Mouse (Mus musculus): Measurements from ENCODE around the gene Lmntd1. TPM values are rescaled to one million over a fixed set of nuclear protein-coding genes. Genes with fewer than 3 reads are reported as not detected.

Gene Lmntd1
- polyA plus RNA-seq, 1 experiment from 2014 or later: 0.29 TPM

GRCm38 (mm10) chr6:145379175-145379574 lies 234.9 kb downstream of the Lmntd1 start:
- Histone ChIP-seq H3K9ac (no peak overlapping the region), H3K9me3 (ENCODE audit: low read depth, low read length) (no peaks in the 10 kb centered on the region), H3K36me3 (ENCODE audit: insufficient read depth) (no peaks in the 10 kb centered on the region), H3K4me2 (peak overlapping the region; percentile 16; the same call in 1 of the 2 replicates), H3K4me3 (ENCODE audit: low read depth, low read length) (no peak overlapping the region), H3K27ac (ENCODE audit: low read depth) (peak overlapping the region; percentile 40; the same call in 1 of the 2 replicates), H3K27me3 (ENCODE audit: insufficient read depth, low read length) (no peaks in the 10 kb centered on the region), H3K4me1 (ENCODE audit: insufficient read depth) (no peaks in the 10 kb centered on the region)
- no peak for TF ChIP-seq CTCF (IDR thresholded peaks at IDR 0.05; ENCODE audit: low read depth)
- ATAC-seq (ENCODE audit: insufficient read depth) (peak; percentile 63; the same call in 1 of the 2 replicates), DNase-seq (peak; percentile 53)
- WGBS: 31% methylated on average over 6 of the region's 6 CpGs

- no peaks in the 10 kb centered on the region for H3K9me3 ChIP-seq (ENCODE audit: low read depth, low read length)
- WGBS: 36% methylated on average over 4 of the region's 4 CpGs
- H3K36me3 ChIP-seq (ENCODE audit: insufficient read depth): no peaks in the 10 kb centered on the region
- DNase-seq (no peak), ATAC-seq (ENCODE audit: insufficient read depth) (peak; percentile 48; the same call in 1 of the 2 replicates)
- no peaks in the 10 kb centered on the region for H3K27me3 ChIP-seq (ENCODE audit: insufficient read depth, low read length)
- no peak overlapping the region for H3K27ac ChIP-seq (ENCODE audit: low read depth)
- H3K4me1 ChIP-seq (ENCODE audit: insufficient read depth): no peaks in the 10 kb centered on the region
- no peak overlapping the region for H3K4me3 ChIP-seq (ENCODE audit: low read depth, low read length)
- no peak for TF ChIP-seq CTCF (IDR thresholded peaks at IDR 0.05; ENCODE audit: low read depth)
- peak overlapping the region; percentile 16; the same call in 1 of the 2 replicates for H3K4me2 ChIP-seq
- no peak overlapping the region for H3K9ac ChIP-seq
Observed at GRCm38 (mm10) chr6:145378689-145379088, 235.4 kb downstream of the Lmntd1 start.

- Histone ChIP-seq H3K27me3 (ENCODE audit: insufficient read depth, low read length) (no peaks in the 10 kb centered on the region), H3K4me1 (ENCODE audit: insufficient read depth) (peaks cover 4% of the 10 kb centered on the region; the same call in 1 of the 2 replicates), H3K27ac (ENCODE audit: low read depth) (no peak overlapping the region), H3K9ac (no peak overlapping the region), H3K4me2 (no peak overlapping the region), H3K36me3 (ENCODE audit: insufficient read depth) (no peaks in the 10 kb centered on the region), H3K9me3 (ENCODE audit: low read depth, low read length) (no peaks in the 10 kb centered on the region), H3K4me3 (ENCODE audit: low read depth, low read length) (no peak overlapping the region)
- DNase-seq: no peak
- 54% methylated on average over 2 of the region's 2 CpGs for WGBS
- no peak for ATAC-seq (ENCODE audit: insufficient read depth)
- TF ChIP-seq CTCF (IDR thresholded peaks at IDR 0.05; ENCODE audit: low read depth): no peak
Observed at GRCm38 (mm10) chr6:145374372-145374771, 239.7 kb downstream of the Lmntd1 start.

- H3K9ac ChIP-seq: no peak overlapping the region
- no peak overlapping the region for H3K4me2 ChIP-seq
- peak; percentile 20 for DNase-seq
- no peak overlapping the region for H3K4me3 ChIP-seq (ENCODE audit: low read depth, low read length)
- no peaks in the 10 kb centered on the region for H3K27me3 ChIP-seq (ENCODE audit: insufficient read depth, low read length)
- TF ChIP-seq CTCF (IDR thresholded peaks at IDR 0.05; ENCODE audit: low read depth): no peak
- H3K36me3 ChIP-seq (ENCODE audit: insufficient read depth): no peaks in the 10 kb centered on the region
- peaks cover 5% of the 10 kb centered on the region; the same call in 1 of the 2 replicates for H3K4me1 ChIP-seq (ENCODE audit: insufficient read depth)
- no peaks in the 10 kb centered on the region for H3K9me3 ChIP-seq (ENCODE audit: low read depth, low read length)
- H3K27ac ChIP-seq (ENCODE audit: low read depth): no peak overlapping the region
- 35% methylated on average over 7 of the region's 7 CpGs for WGBS
- no peak for ATAC-seq (ENCODE audit: insufficient read depth)
Observed at GRCm38 (mm10) chr6:145373712-145374221, 240.4 kb downstream of the Lmntd1 start.

- TF ChIP-seq CTCF (IDR thresholded peaks at IDR 0.05; ENCODE audit: low read depth): peak; percentile 42; the same call in 1 of the 2 replicates
- Histone ChIP-seq H3K4me1 (ENCODE audit: insufficient read depth) (peaks cover 5% of the 10 kb centered on the region; the same call in 1 of the 2 replicates), H3K9me3 (ENCODE audit: low read depth, low read length) (no peaks in the 10 kb centered on the region), H3K9ac (no peak overlapping the region), H3K4me2 (no peak overlapping the region), H3K27me3 (ENCODE audit: insufficient read depth, low read length) (no peaks in the 10 kb centered on the region), H3K36me3 (ENCODE audit: insufficient read depth) (no peaks in the 10 kb centered on the region), H3K4me3 (ENCODE audit: low read depth, low read length) (no peak overlapping the region), H3K27ac (ENCODE audit: low read depth) (no peak overlapping the region)
- 26% methylated on average over 2 of the region's 2 CpGs for WGBS
- DNase-seq: no peak
- ATAC-seq (ENCODE audit: insufficient read depth): no peak
Observed at GRCm38 (mm10) chr6:145372066-145372465, 242.1 kb downstream of the Lmntd1 start.

- no peak for TF ChIP-seq CTCF (IDR thresholded peaks at IDR 0.05; ENCODE audit: low read depth)
- DNase-seq (no peak), ATAC-seq (ENCODE audit: insufficient read depth) (no peak)
- WGBS: 78% methylated on average over 4 of the region's 4 CpGs
- Histone ChIP-seq H3K27ac (ENCODE audit: low read depth) (no peak overlapping the region), H3K27me3 (ENCODE audit: insufficient read depth, low read length) (no peaks in the 10 kb centered on the region), H3K36me3 (ENCODE audit: insufficient read depth) (no peaks in the 10 kb centered on the region), H3K4me3 (ENCODE audit: low read depth, low read length) (no peak overlapping the region), H3K4me1 (ENCODE audit: insufficient read depth) (peaks cover 5% of the 10 kb centered on the region; the same call in 1 of the 2 replicates), H3K9me3 (ENCODE audit: low read depth, low read length) (no peaks in the 10 kb centered on the region), H3K9ac (no peak overlapping the region), H3K4me2 (no peak overlapping the region)
Observed at GRCm38 (mm10) chr6:145371586-145371985, 242.5 kb downstream of the Lmntd1 start.

GRCm38 (mm10) chr6:145370302-145370701 lies 243.8 kb downstream of the Lmntd1 start:
- Histone ChIP-seq H3K9me3 (ENCODE audit: low read depth, low read length) (no peaks in the 10 kb centered on the region), H3K27me3 (ENCODE audit: insufficient read depth, low read length) (no peaks in the 10 kb centered on the region)
- 65% methylated on average over 3 of the region's 3 CpGs for WGBS

More at GRCm38 (mm10) chr6:145370302-145370701, 243.8 kb downstream of the Lmntd1 start:
- Histone ChIP-seq H3K4me1 (ENCODE audit: insufficient read depth) (peaks cover 5% of the 10 kb centered on the region; the same call in 1 of the 2 replicates), H3K4me2 (no peak overlapping the region), H3K9ac (no peak overlapping the region), H3K36me3 (ENCODE audit: insufficient read depth) (no peaks in the 10 kb centered on the region), H3K4me3 (ENCODE audit: low read depth, low read length) (no peak overlapping the region), H3K27ac (ENCODE audit: low read depth) (no peak overlapping the region)
- TF ChIP-seq CTCF (IDR thresholded peaks at IDR 0.05; ENCODE audit: low read depth): no peak
- DNase-seq (no peak), ATAC-seq (ENCODE audit: insufficient read depth) (no peak)

All from lung, embryonic 14.5 days (tissue).